Mouse (Mus musculus): ENCODE measurements around the gene Galnt5.

Galnt5 gene

GRCm38 (mm10) chr2:57997752-57998430, at the start of gene Galnt5:
Galnt5 (plus strand) TSS chr2:57997884.
- in situ Hi-C loops (cut with MboI): no loop called here

GRCm38 (mm10) chr2:57951620-57952019, 46.1 kb upstream of the Galnt5 start:
- in situ Hi-C loops (cut with MboI): no loop called here

DNA sequence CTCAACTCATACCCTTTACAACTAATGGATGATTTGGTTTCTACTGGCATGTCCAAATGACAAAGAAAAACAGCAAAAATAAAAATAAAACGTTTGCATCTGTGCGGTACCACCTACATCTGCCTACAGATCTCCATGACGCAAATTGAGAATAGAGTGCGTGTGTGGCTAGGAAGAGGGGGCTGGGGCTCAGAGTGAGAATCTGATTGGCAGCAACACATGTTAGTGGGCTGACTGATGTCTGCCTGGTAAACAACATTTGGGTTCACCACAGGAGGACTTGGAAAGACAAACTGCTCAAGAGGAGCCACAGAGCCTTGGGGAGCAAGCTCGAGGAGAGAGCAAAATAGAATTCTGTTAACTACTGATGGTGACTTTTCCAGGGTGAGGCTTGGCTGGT, 36.9 kb upstream of the Galnt5 start:
- in situ Hi-C loops (cut with MboI): no loop called here

DNA sequence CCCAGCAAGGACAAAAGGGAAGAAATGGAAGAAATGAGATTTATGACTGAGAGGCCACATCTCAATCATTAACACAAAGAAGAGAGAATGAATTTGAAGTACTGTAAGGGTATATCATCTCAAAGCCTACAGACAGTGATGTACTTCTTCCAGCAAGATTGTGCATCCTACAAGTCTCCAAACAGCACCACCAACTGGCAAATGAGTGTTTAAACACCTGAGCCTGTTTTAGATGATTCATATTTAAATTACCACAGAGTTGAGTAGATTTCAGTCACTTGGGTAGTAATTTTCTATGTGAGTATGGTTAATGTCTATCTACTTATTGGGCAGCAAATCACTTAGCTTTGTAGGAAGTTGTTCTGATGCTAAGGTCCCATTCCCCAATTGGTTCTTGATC, 15.4 kb upstream of the Galnt5 start:
- in situ Hi-C loops (cut with MboI): no loop called here

DNA sequence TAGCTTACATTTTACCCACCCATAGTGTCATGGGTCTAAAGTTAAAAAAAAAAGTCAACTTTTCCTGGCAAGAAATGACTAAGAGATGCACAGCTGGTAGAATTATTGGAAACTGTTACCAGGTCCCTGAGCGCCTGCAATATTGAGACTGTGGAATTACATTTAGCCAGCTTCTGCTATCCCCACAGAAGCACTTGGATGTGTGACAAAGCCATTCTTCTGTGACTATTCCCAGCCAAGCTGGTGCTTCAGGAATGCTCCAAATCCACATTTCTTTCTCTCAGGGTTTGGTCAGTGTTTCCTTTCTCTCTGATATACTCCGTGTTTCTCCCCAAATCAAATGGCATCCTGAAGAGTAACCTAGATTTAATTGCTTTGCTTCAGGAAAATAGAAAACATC, 6.6 kb upstream of the Galnt5 start:
- in situ Hi-C loops (cut with MboI): no loop called here

GRCm38 (mm10) chr2:58001497-58001896, 3.8 kb downstream of the Galnt5 start:
- in situ Hi-C loops (cut with MboI): no loop called here

GRCm38 (mm10) chr2:58007081-58007480, 9.4 kb downstream of the Galnt5 start:
- in situ Hi-C loops (cut with MboI): no loop called here

- in situ Hi-C loops (cut with MboI): no loop called here
Observed at GRCm38 (mm10) chr2:58023556-58023955, 25.9 kb downstream of the Galnt5 start.

GRCm38 (mm10) chr2:58026740-58027139, 29.1 kb downstream of the Galnt5 start:
- in situ Hi-C loops (cut with MboI): loop anchor here (25.0 kb wide), 2 partner anchors 411 to 636 kb away; no protein-coding TSS in a partner anchor

- in situ Hi-C loops (cut with MboI): loop anchor here (25.0 kb wide), 2 partner anchors 408 to 633 kb away; no protein-coding TSS in a partner anchor
Observed at GRCm38 (mm10) chr2:58029404-58029803, 31.7 kb downstream of the Galnt5 start.

- in situ Hi-C loops (cut with MboI): loop anchor here (25.0 kb wide), 2 partner anchors 406 to 631 kb away; no protein-coding TSS in a partner anchor
Observed at GRCm38 (mm10) chr2:58031431-58031830, 33.7 kb downstream of the Galnt5 start.

DNA sequence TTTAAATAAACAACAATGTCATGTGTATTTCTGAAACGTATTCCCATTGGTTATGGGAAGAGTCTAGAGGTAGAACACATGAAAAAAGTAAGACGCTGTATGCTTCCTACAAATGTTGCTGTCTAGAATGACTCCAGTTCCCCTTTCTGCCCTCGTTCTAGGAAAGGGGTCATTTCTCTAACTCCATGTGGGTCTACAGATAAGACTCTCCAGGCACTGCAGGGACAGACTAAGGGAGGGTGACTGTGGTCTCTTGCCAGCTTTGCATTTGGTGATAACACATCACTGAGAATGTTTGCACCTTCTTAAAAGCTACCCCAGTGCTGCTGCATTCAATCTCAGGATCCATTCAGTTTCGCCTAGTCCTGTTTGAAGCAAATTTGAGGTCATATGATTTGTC, 38.0 kb downstream of the Galnt5 start:
- in situ Hi-C loops (cut with MboI): loop anchor here (25.0 kb wide), 2 partner anchors 402 to 627 kb away; no protein-coding TSS in a partner anchor

- in situ Hi-C loops (cut with MboI): loop anchor here (25.0 kb wide), 2 partner anchors 400 to 625 kb away; no protein-coding TSS in a partner anchor
Observed at GRCm38 (mm10) chr2:58036926-58037325, 39.2 kb downstream of the Galnt5 start.

DNA sequence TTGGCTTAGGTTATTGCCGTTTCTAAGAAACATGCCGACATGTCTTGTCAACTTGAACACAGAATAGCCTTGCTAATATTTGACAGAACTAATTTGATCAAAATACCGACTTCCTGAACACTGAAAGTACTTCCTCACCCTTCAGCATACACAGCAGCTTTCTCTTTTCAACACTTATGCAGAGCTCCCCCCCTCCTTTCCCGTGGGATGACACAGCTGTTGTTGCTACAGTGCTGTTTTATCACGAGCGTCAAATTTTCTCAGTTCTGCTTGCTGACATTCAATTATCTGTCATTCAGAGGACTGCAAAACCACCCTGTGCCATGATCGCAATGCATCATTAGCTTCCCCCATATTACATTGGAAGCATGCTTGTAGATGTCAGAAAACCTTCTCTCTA, 44.2 kb downstream of the Galnt5 start:
- in situ Hi-C loops (cut with MboI): loop anchor here (25.0 kb wide), 2 partner anchors 395 to 620 kb away; no protein-coding TSS in a partner anchor

- in situ Hi-C loops (cut with MboI): loop anchor here (10.0 kb wide), 1 partner anchor 232 kb away; no protein-coding TSS in a partner anchor
Observed at GRCm38 (mm10) chr2:58052821-58053581, 55.3 kb downstream of the Galnt5 start, which contains the start of gene Ermn. Ermn (minus strand) TSS chr2:58052864.

- in situ Hi-C loops (cut with MboI): loop anchor here (5.0 to 10.0 kb wide), 2 partner anchors 77 to 229 kb away; no protein-coding TSS in a partner anchor
Observed at GRCm38 (mm10) chr2:58055383-58055782, 57.7 kb downstream of the Galnt5 start.

DNA sequence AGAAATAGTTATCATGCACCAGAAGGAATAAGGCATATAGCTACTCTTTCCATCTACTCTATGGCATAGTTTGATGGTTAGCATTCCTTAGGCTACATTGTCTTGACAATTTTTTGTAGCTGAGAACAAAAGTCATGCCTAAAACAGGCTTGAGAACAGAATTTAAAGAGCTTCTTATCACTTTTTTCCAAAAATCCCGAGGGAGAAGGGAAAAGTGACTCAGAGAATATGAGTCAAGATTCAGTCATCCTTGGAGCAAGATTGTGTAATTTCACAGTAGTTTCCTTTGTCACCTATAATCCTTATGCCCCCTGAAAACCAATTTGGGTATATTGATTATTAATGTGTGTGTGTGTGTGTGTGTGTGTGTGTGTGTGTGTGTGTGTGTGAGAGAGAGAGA, 82.2 kb downstream of the Galnt5 start:
- in situ Hi-C loops (cut with MboI): no loop called here

DNA sequence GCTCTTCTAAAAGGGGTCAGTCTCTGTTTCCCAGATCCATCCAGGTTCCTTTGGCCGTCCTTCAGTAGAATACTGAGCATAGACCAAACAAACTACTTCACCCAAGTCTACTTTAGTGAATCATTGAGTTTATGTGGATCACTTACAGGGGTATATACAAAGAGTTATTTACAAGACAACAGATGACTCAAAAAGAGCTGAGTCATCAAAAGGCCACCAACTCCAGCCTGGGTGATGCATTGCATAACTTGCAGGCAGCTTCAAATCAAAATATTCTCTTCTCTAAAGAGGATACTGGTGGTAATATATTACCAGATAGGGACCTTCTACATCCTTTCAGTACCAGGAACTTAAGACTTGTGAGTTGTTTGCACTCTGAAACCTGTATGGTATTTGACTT, 88.7 kb downstream of the Galnt5 start:
- in situ Hi-C loops (cut with MboI): no loop called here

- in situ Hi-C loops (cut with MboI): no loop called here
Observed at GRCm38 (mm10) chr2:58094818-58095217, 97.1 kb downstream of the Galnt5 start.
